Mouse (Mus musculus): ENCODE data around the gene Pgbd5. TPM values are rescaled to one million over a fixed set of nuclear protein-coding genes. Genes with fewer than 3 reads are reported as not detected.

Gene Pgbd5
- polyA plus RNA-seq (2012; ENCODE audit: low replicate concordance): 0.07 TPM in 1 of 2 replicates, not detected in the other

DNA sequence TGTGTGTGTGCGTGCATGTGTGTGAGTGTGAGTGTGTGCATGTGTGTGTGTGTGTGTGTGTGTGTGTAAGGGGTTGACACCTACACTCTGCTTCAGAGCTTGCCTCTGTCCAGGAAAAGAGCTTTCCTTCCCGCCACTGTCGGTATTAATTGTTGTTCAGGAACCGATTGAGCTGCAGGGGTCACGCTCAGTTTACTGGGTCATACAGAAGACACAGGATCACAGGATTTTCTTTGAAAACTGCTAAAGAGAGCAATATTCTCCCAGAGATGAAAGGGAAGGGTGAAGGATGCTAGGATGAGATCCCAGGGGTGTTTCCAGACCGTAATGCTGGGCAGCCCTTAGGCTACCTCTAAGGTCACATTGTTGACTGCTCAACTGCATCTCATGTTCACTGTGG, at the start of gene Pgbd5:
Gene Pgbd5, minus strand, starts transcription at position 101 of the 400 bp plus-strand sequence.

Other genes starting within 250 kb of the Pgbd5 start
- 27.8 and 57.8 TPM in 2 replicates for gene Galnt2, start 208.3 kb downstream of the Pgbd5 start, polyA plus RNA-seq (2012; ENCODE audit: low replicate concordance)
- 20.2 and 21.6 TPM in 2 replicates for gene Cog2, start 81.1 kb upstream of the Pgbd5 start, polyA plus RNA-seq (2012; ENCODE audit: low replicate concordance)
- gene Agt, start 130.0 kb upstream of the Pgbd5 start, polyA plus RNA-seq (2012; ENCODE audit: low replicate concordance): not detected in 2 replicates
- 0.33 and 0.72 TPM in 2 replicates for gene Capn9, start 136.5 kb upstream of the Pgbd5 start, polyA plus RNA-seq (2012; ENCODE audit: low replicate concordance)
- gene 2310022B05Rik, start 223.7 kb upstream of the Pgbd5 start, polyA plus RNA-seq (2012; ENCODE audit: low replicate concordance): 8.7 and 13.9 TPM in 2 replicates

Measured in hematopoietic multipotent progenitor cell, adult 10-12 weeks (in vitro differentiated cells).